Mouse (Mus musculus) spleen, postnatal 14 days (tissue): ENCODE measurements around the gene Slc52a3.

ENCODE experiments used
- DNase-seq, 2 experiments: peaks; one replicate each; pipeline ENCODE4 v3.0.0; 2021 to 2022; ENCODE audit warnings: low spot score in 2 of 2

Gene Slc52a3

GRCm38 (mm10) chr2:152048003-152048980 is 52.0 kb downstream of the Slc52a3 start:
- no peak for DNase-seq

DNA sequence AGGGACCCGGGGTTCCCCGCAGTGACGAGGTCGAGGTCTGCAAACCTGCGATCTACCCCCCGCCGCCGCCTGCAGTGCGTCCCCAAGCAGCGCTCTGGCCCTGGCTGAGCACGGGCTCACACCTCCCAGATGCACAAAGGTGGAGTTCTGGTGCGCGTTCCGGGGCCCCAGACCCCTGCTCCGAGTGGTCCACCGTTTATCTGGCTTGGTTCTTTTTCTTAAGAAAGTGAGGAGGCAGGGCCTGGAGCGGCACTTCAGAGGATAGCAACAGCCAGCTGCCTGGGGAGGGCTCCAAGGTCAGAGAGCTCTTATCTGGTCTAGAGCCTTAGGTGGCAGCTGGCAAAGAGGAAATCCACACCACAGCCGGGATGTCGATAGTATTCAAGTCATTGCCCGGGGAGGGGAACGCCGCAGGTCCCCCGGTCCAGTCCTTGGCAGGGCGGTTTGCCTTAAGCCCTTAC is 52.7 kb downstream of the Slc52a3 start:
- no peak for DNase-seq

DNA sequence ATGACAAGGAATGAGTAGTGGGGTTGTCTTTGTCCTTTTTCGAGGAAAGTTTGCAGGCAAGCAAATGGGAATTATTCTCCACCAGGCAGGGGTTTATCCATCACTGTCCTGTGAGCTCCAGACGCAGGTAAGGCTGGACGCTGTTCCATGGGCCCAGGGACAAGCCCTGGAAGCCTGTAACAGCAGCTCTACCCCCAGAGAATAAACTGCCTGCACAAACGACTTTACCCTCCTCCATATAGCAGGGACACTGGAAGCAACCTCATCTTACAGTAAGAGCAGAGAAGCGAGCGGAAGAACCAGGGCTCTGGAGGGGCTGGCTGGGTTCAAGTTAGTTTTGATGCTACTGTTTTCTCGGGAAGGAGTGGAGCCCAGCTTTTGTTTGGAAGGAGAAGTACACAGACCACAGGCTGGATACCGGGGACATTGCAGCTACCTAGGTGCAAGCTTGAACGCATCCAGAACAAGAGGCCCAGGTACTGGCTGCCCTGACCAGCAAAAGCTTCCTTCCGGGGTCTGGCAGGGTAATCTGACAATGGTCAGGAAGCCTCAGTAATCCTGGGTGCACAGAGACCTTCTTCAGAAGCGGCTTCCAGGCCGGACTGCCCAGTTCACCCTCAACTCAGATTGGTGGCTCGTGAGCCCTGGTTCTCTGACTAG is 53.4 kb downstream of the Slc52a3 start:
- DNase-seq = no peak

DNA sequence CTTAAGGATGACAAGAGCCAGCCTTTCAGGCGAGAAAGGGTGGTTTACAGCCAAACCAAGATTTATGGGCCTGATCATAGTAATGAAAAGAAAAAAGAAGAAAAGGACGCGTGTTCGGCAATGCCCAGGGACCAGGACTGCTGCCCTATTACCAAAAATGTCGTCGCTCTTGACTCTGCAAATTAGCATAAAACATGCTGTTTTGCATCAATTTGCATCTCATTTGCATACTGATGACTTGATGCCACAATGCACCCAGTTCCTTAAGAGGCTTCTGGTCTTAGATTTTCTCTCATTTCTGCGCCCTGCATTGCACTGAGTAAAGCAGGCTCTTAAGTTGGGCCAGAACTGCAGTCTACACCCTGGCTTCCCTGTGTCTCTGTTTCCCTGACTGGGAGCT is 54.0 kb downstream of the Slc52a3 start:
- DNase-seq = no peak

GRCm38 (mm10) chr2:152051985-152052384 is 55.7 kb downstream of the Slc52a3 start:
- DNase-seq = no peak

- no peak for DNase-seq
These were observed 59.1 kb downstream of the Slc52a3 start for GRCm38 (mm10) chr2:152055406-152055805.

GRCm38 (mm10) chr2:152056368-152057251 is 60.3 kb downstream of the Slc52a3 start:
- DNase-seq = no peak

DNA sequence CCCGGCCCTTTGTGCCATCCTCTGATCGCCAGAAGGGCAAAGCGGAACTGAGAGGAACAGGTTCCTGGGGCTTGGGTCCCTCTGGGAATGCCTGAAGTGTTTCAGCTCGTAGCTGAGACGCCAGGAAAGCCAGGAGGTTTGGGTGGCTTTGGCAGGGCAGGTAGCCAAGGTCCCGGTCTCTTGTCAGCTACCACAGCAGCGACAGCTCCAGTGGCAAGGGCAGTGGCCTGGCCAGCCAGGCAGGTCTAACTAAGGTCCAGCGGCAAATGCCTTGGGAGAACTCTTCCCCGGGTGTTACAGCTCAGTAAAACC is 60.9 kb downstream of the Slc52a3 start:
- no peak for DNase-seq
